In the genomic region with DNA sequence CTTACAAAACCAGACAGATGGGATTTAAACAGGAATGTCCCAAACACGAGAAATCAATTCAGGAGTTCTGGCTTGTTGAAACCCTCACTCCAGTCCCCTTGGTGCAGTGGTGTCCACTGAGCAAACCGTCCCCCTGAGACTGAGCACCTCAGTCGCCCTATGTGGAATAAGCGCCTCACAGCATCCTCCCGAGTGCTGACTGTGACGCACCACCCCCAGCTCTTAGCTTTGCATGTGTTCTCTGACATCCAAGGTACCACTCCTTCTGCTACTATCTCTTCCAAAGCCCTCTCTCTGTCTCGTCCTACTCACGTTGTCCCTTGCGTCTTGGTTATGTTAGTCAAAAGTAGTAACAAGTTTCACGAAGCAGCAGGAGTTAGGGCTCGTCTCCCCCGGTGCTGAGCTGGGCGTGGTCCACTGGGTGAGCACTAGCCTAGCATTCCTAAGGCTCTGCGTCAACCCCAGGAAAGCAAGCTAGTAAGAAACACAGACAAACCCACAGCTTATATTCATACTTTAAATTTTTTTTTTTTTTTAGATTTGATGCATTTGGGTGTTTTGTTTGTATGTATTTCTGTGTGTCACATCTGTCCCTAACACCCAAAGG, we compare ENCODE assay signal across 13 mouse cellular contexts. TPM values are rescaled to one million over a fixed set of nuclear protein-coding genes. Genes with fewer than 3 reads are reported as not detected.
DNase-seq lines count a peak whose midpoint lies in the region; ATAC-seq and TF ChIP-seq lines count a peak whose summit lies in the region.
"Had no signal": no experiment of that assay in that cellular context is flagged by ENCODE, and none has a peak within 500 bp of the region (broad histone marks: within the 10 kb centered on the region; RNA-seq: fewer than 3 reads in every experiment).

No protein-coding gene starts in this region.

- no peaks in the 10 kb centered on the region for H3K4me1 ChIP-seq in liver, embryonic 15.5 days (replicated peaks)
- 0 out of 2 replicates have a peak, but pooled peaks cover 5% of the 10 kb centered on the region for H3K4me1 ChIP-seq in liver, embryonic 11.5 days (replicated peaks; ENCODE audit: control insufficient read depth, insufficient read depth, low read length)
- peaks cover 18% of the 10 kb centered on the region for H3K4me1 ChIP-seq in intestine, embryonic 15.5 days (replicated peaks)
- H3K4me1 ChIP-seq in stomach, embryonic 14.5 days (ENCODE audit: control insufficient read depth, insufficient read depth, low read length): peaks cover 15% of the 10 kb centered on the region
- no peaks in the 10 kb centered on the region for H3K4me1 ChIP-seq in hindbrain, embryonic 12.5 days

- H3K36me3 ChIP-seq in liver, embryonic 15.5 days (replicated peaks): no peaks in the 10 kb centered on the region
- no peaks in the 10 kb centered on the region; the same call in 1 of the 2 replicates for H3K36me3 ChIP-seq in liver, embryonic 11.5 days (ENCODE audit: control insufficient read depth, insufficient read depth, low read length)
- H3K36me3 ChIP-seq in intestine, embryonic 15.5 days: no peaks in the 10 kb centered on the region
- H3K36me3 ChIP-seq in stomach, embryonic 14.5 days (ENCODE audit: control insufficient read depth, insufficient read depth, low read length): no peaks in the 10 kb centered on the region
- 0 out of 2 replicates have a peak, but pooled peaks cover 7% of the 10 kb centered on the region for H3K36me3 ChIP-seq in hindbrain, embryonic 12.5 days

- H3K9me3 ChIP-seq in liver, embryonic 15.5 days (replicated peaks): no peaks in the 10 kb centered on the region
- H3K9me3 ChIP-seq in liver, embryonic 11.5 days (ENCODE audit: control insufficient read depth, low read length): no peaks in the 10 kb centered on the region
- no peaks in the 10 kb centered on the region for H3K9me3 ChIP-seq in intestine, embryonic 15.5 days
- no peaks in the 10 kb centered on the region for H3K9me3 ChIP-seq in stomach, embryonic 14.5 days (ENCODE audit: control insufficient read depth, low read depth, low read length)
- H3K9me3 ChIP-seq in hindbrain, embryonic 12.5 days (replicated peaks): no peaks in the 10 kb centered on the region

- intact Hi-C loops in gastrocnemius, adult 2 months (cut with DNase I): no loop called here
- intact Hi-C loops in left cerebral cortex, postnatal 25 days (cut with DNase I): loop anchor here (5.0 kb wide), 1 partner anchor 67 kb away; no protein-coding TSS in a partner anchor

- no peak overlapping the region for H3K9ac ChIP-seq in liver, embryonic 15.5 days
- no peak overlapping the region for H3K9ac ChIP-seq in liver, embryonic 11.5 days (ENCODE audit: low read depth, low read length)
- no peak overlapping the region for H3K9ac ChIP-seq in intestine, embryonic 15.5 days
- H3K9ac ChIP-seq in stomach, embryonic 14.5 days (replicated peaks; ENCODE audit: low read depth, low read length): no peak overlapping the region
- no peak overlapping the region for H3K9ac ChIP-seq in hindbrain, embryonic 12.5 days

- no peak overlapping the region for H3K4me2 ChIP-seq in liver, embryonic 15.5 days
- no peak overlapping the region for H3K4me2 ChIP-seq in liver, embryonic 11.5 days
- H3K4me2 ChIP-seq in intestine, embryonic 15.5 days (replicated peaks): peak overlapping the region; percentile 24; the same call in 1 of the 2 replicates
- peak overlapping the region; percentile 13 for H3K4me2 ChIP-seq in stomach, embryonic 14.5 days (replicated peaks; ENCODE audit: low read depth, low read length)
- H3K4me2 ChIP-seq in hindbrain, embryonic 12.5 days (replicated peaks): no peak overlapping the region

- TF ChIP-seq CTCF in gastrocnemius, adult 2 months (IDR thresholded peaks at IDR 0.05): no peak

- peak; percentile 54 for DNase-seq in gastrocnemius, adult 2 months
- DNase-seq in gastrocnemius, adult 18-20 months (ENCODE audit: low spot score): no peak
- DNase-seq in liver, embryonic 11.5 days (ENCODE audit: low spot score): no peak
- DNase-seq in left cerebral cortex, postnatal 25 days (ENCODE audit: low spot score in 2 of 2): no peak
- DNase-seq: cerebellum, postnatal 36 days; kidney, adult 8-10 months; layer of hippocampus, adult 9-11 months; spleen, adult 18-20 months had no signal

- 0 out of 2 replicates have a peak, but pooled peaks have one; percentile 15 for ATAC-seq in liver, embryonic 15.5 days (ENCODE audit: insufficient read depth)
- ATAC-seq in liver, embryonic 11.5 days (replicated peaks; ENCODE audit: low FRiP score): no peak
- ATAC-seq in intestine, embryonic 15.5 days: peak; percentile 58
- no peak for ATAC-seq in stomach, embryonic 14.5 days (ENCODE audit: insufficient number of reproducible peaks, insufficient read depth, low FRiP score, low read depth)
- no peak for ATAC-seq in hindbrain, embryonic 12.5 days (ENCODE audit: low FRiP score)

- peak overlapping the region; percentile 72 for H3K27ac ChIP-seq in gastrocnemius, adult 2 months
- H3K27ac ChIP-seq in liver, embryonic 15.5 days (replicated peaks): no peak overlapping the region
- no peak overlapping the region for H3K27ac ChIP-seq in liver, embryonic 11.5 days (ENCODE audit: low read depth, low read length)
- peak overlapping the region; percentile 13 for H3K27ac ChIP-seq in intestine, embryonic 15.5 days
- H3K27ac ChIP-seq in stomach, embryonic 14.5 days (ENCODE audit: low read length): peak overlapping the region; percentile 66
- no peak overlapping the region for H3K27ac ChIP-seq in hindbrain, embryonic 12.5 days

- 72% methylated on average over 14 of the region's 14 CpGs for WGBS in liver, embryonic 15.5 days (ENCODE audit: insufficient replicate concordance)
- WGBS in liver, embryonic 11.5 days: 79% methylated on average over 14 of the region's 14 CpGs
- WGBS in intestine, embryonic 15.5 days: 58% methylated on average over 14 of the region's 14 CpGs
- 51% methylated on average over 14 of the region's 14 CpGs for WGBS in stomach, embryonic 14.5 days
- WGBS in hindbrain, embryonic 12.5 days: 83% methylated on average over 14 of the region's 14 CpGs

- H3K27me3 ChIP-seq in liver, embryonic 15.5 days: no peaks in the 10 kb centered on the region
- H3K27me3 ChIP-seq in liver, embryonic 11.5 days (replicated peaks; ENCODE audit: control insufficient read depth, insufficient read depth, low read length): no peaks in the 10 kb centered on the region
- no peaks in the 10 kb centered on the region for H3K27me3 ChIP-seq in intestine, embryonic 15.5 days (replicated peaks)
- no peaks in the 10 kb centered on the region for H3K27me3 ChIP-seq in stomach, embryonic 14.5 days (ENCODE audit: control insufficient read depth, insufficient read depth, low read length)
- H3K27me3 ChIP-seq in hindbrain, embryonic 12.5 days: no peaks in the 10 kb centered on the region

- H3K4me3 ChIP-seq in gastrocnemius, adult 2 months: peak overlapping the region; percentile 52
- no peak overlapping the region for H3K4me3 ChIP-seq in liver, embryonic 15.5 days (replicated peaks)
- no peak overlapping the region for H3K4me3 ChIP-seq in liver, embryonic 11.5 days (ENCODE audit: low read depth, low read length)
- no peak overlapping the region for H3K4me3 ChIP-seq in intestine, embryonic 15.5 days (replicated peaks)
- H3K4me3 ChIP-seq in stomach, embryonic 14.5 days (ENCODE audit: low read depth, low read length): no peak overlapping the region
- H3K4me3 ChIP-seq in hindbrain, embryonic 12.5 days: no peak overlapping the region
- H3K4me3 ChIP-seq: heart, adult 2 months had no signal

RNA-seq across cellular contexts. Expression of gene Strn3, which starts 43.0 kb away (rescaled TPM):
- 100 to 1,000 TPM; 142 to 174 TPM for total RNA-seq in gastrocnemius, adult 2 months (2021)
- 100 to 1,000 TPM; 148 to 171 TPM for total RNA-seq in gastrocnemius, adult 18-20 months (2021)
- 13.1 and 13.9 TPM in 2 replicates for polyA plus RNA-seq in liver, embryonic 15.5 days (2015; fragmentation: Nextera tagmentation; extraction: Ambion mirVana)
- 30.3 and 31.0 TPM in 2 replicates for polyA plus RNA-seq in liver, embryonic 11.5 days (2014; fragmentation: Nextera tagmentation; extraction: Ambion mirVana)
- 32.8 TPM in 2 replicates for polyA plus RNA-seq in intestine, embryonic 15.5 days (2015; fragmentation: Nextera tagmentation; extraction: Ambion mirVana)
- 62.2 and 63.6 TPM in 2 replicates for polyA plus RNA-seq in stomach, embryonic 14.5 days (2014; fragmentation: Nextera tagmentation; extraction: Ambion mirVana)
- 10 to 100 TPM; 85.6 to 87.7 TPM for total RNA-seq in left cerebral cortex, postnatal 25 days (2021)
- polyA plus RNA-seq in hindbrain, embryonic 12.5 days (2016; fragmentation: Nextera tagmentation; extraction: Ambion mirVana): 57.8 and 63.1 TPM in 2 replicates

RNA-seq across cellular contexts. Expression of gene Ap4s1, which starts 43.9 kb away (rescaled TPM):
- 10 to 100 TPM; 60.2 to 61.3 TPM for total RNA-seq in gastrocnemius, adult 2 months (2021)
- 10 to 100 TPM; 59.6 to 61.8 TPM for total RNA-seq in gastrocnemius, adult 18-20 months (2021)
- polyA plus RNA-seq in liver, embryonic 15.5 days (2015; fragmentation: Nextera tagmentation; extraction: Ambion mirVana): 11.3 and 13.7 TPM in 2 replicates
- polyA plus RNA-seq in liver, embryonic 11.5 days (2014; fragmentation: Nextera tagmentation; extraction: Ambion mirVana): 23.2 and 26.5 TPM in 2 replicates
- polyA plus RNA-seq in intestine, embryonic 15.5 days (2015; fragmentation: Nextera tagmentation; extraction: Ambion mirVana): 26.9 and 28.0 TPM in 2 replicates
- polyA plus RNA-seq in stomach, embryonic 14.5 days (2014; fragmentation: Nextera tagmentation; extraction: Ambion mirVana): 29.6 and 34.1 TPM in 2 replicates
- 10 to 100 TPM; 51.9 to 55.4 TPM for total RNA-seq in left cerebral cortex, postnatal 25 days (2021)
- polyA plus RNA-seq in hindbrain, embryonic 12.5 days (2016; fragmentation: Nextera tagmentation; extraction: Ambion mirVana): 49.2 and 50.1 TPM in 2 replicates

Comparison
In these comparisons a context has a peak if more than half of its experiments do, and no peak if none do; other contexts are left out.
1. ATAC-seq: peak in liver, embryonic 15.5 days (single experiment) and intestine, embryonic 15.5 days (single experiment); none in liver, embryonic 11.5 days (single experiment), stomach, embryonic 14.5 days (single experiment) and hindbrain, embryonic 12.5 days (single experiment).
2. H3K27ac ChIP-seq: peak in gastrocnemius, adult 2 months (single experiment), intestine, embryonic 15.5 days (single experiment) and stomach, embryonic 14.5 days (single experiment); none in liver, embryonic 15.5 days (single experiment), liver, embryonic 11.5 days (single experiment) and hindbrain, embryonic 12.5 days (single experiment).
3. H3K4me2 ChIP-seq: peak in intestine, embryonic 15.5 days (single experiment) and stomach, embryonic 14.5 days (single experiment); none in liver, embryonic 15.5 days (single experiment), liver, embryonic 11.5 days (single experiment) and hindbrain, embryonic 12.5 days (single experiment).